Mouse (Mus musculus) liver, postnatal 0 days (tissue): ENCODE data around the gene Olfr691. TPM values are rescaled to one million over a fixed set of nuclear protein-coding genes. Genes with fewer than 3 reads are reported as not detected.
"Not testable (repeated sequence)": the region's sequence is repeated elsewhere in the genome, so short reads cannot be mapped to it uniquely, and the experiment has no call there.

ENCODE experiments used
- ATAC-seq: fragments of 200-750 bp; cut with Nextera tagmentation; 2 replicates; pipeline ENCODE4 v1.8.0; 2017; ENCODE audit warnings: mild to moderate bottlenecking, moderate library complexity
- DNase-seq: peaks from one replicate; pipeline ENCODE4 v3.0.0-alpha.2; 2016
- H3K27ac ChIP-seq: fragments of 300-500 bp; sonication (generic); 2 replicates; pipeline ENCODE4 v1.5.1; 2014; ENCODE audit warnings: antibody characterized with exemption, moderate library complexity, mild to moderate bottlenecking, low read depth
- H3K27me3 ChIP-seq: fragments of 300-500 bp; sonication (generic); 2 replicates; pipeline ENCODE4 v1.6.1; 2014; ENCODE audit warnings: low read length, control low read depth, mixed read lengths; ENCODE audit not compliant: insufficient read depth
- H3K36me3 ChIP-seq: fragments of 300-500 bp; sonication (generic); replicated peaks from 2 replicates; pipeline ENCODE4 v1.6.1; 2014; ENCODE audit warnings: mild to moderate bottlenecking, control low read depth, low read length, moderate library complexity, mixed read lengths; ENCODE audit not compliant: insufficient read depth
- H3K4me1 ChIP-seq: fragments of 300-500 bp; sonication (generic); 2 replicates; pipeline ENCODE4 v1.6.1; 2014; ENCODE audit warnings: antibody characterized with exemption, mild to moderate bottlenecking, control low read depth; ENCODE audit not compliant: insufficient read depth
- H3K4me2 ChIP-seq: fragments of 300-500 bp; sonication (generic); 2 replicates; pipeline ENCODE4 v1.6.1; 2014; ENCODE audit warnings: low read depth, mild to moderate bottlenecking, low read length, moderate library complexity, mixed read lengths
- H3K4me3 ChIP-seq: fragments of 300-500 bp; sonication (generic); 2 replicates; pipeline ENCODE4 v1.5.1; 2014; ENCODE audit warnings: low read depth, low read length
- H3K9ac ChIP-seq: fragments of 300-500 bp; sonication (generic); replicated peaks from 2 replicates; pipeline ENCODE4 v1.6.1; 2014; ENCODE audit warnings: mild to moderate bottlenecking, moderate library complexity
- H3K9me3 ChIP-seq: fragments of 300-500 bp; sonication (generic); 2 replicates; pipeline ENCODE4 v1.6.1; 2016; ENCODE audit warnings: mild to moderate bottlenecking, control low read depth, low read length, mixed read lengths
- CTCF ChIP-seq: sonication (generic); IDR thresholded peaks from 2 replicates; pipeline ENCODE4 v1.5.1; 2016; ENCODE audit warnings: antibody characterized with exemption, low read depth
- EP300 ChIP-seq: IDR thresholded peaks from 2 replicates; pipeline ENCODE4 v1.6.1; 2016; ENCODE audit warnings: antibody characterized with exemption, low read depth, mild to moderate bottlenecking
- WGBS: fragments of 180-500 bp; shearing (Covaris S2); extraction: QIAGEN DNeasy Blood & Tissue Kit; methylation state at CpG from one replicate; pipeline ENCODE4 v1.1.7; 2014; ENCODE audit not compliant: insufficient replicate concordance; 5-methylcytosine and 5-hydroxymethylcytosine counted together
- polyA plus RNA-seq: library from polyadenylated mRNA; unstranded; fragments of >200 nt; fragmentation: Nextera tagmentation; extraction: Ambion mirVana; gene quantifications from 2 replicates; pipeline ENCODE4 v1.2.1, GENCODE M21; 2015

The Olfr691 gene
- polyA plus RNA-seq, 1 experiment from 2014 or later: not detected

GRCm38 (mm10) chr7:105372912-105373311 lies 30.8 kb upstream of the Olfr691 start:
- Histone ChIP-seq H3K9ac (no peak overlapping the region), H3K9me3 (no peaks in the 10 kb centered on the region), H3K27me3 (no peaks in the 10 kb centered on the region), H3K4me1 (peaks cover 12% of the 10 kb centered on the region), H3K27ac (0 out of 2 replicates have a peak overlapping the region, but pooled peaks have one; percentile 20), H3K36me3 (peaks cover 16% of the 10 kb centered on the region), H3K4me3 (no peak overlapping the region), H3K4me2 (peak overlapping the region; percentile 8; the same call in 1 of the 2 replicates)
- ATAC-seq (peak; percentile 33; the same call in 1 of the 2 replicates), DNase-seq (no peak)
- TF ChIP-seq EP300 (no peak), CTCF (no peak)
- 44% methylated on average over 1 of the region's 1 CpGs for WGBS

- Histone ChIP-seq H3K27me3 (no peaks in the 10 kb centered on the region), H3K4me3 (no peak overlapping the region), H3K9ac (no peak overlapping the region), H3K27ac (no peak overlapping the region), H3K4me2 (no peak overlapping the region), H3K9me3 (no peaks in the 10 kb centered on the region), H3K4me1 (peaks cover 10% of the 10 kb centered on the region), H3K36me3 (no peaks in the 10 kb centered on the region)
- ATAC-seq: no peak
- TF ChIP-seq EP300 (no peak), CTCF (no peak)
- DNase-seq: no peak
- 86% methylated on average over 4 of the region's 4 CpGs for WGBS
Observed at GRCm38 (mm10) chr7:105368521-105368920, 26.5 kb upstream of the Olfr691 start.

GRCm38 (mm10) chr7:105367930-105368329 lies 25.9 kb upstream of the Olfr691 start, which contains the start of gene Olfr692:
Olfr692 (plus strand) TSS chr7:105368230.
- TF ChIP-seq CTCF (no peak), EP300 (no peak)
- no peak within 1 kb of the TSS for H3K4me3 ChIP-seq
- ATAC-seq (no peak), DNase-seq (no peak)
- H3K27me3 ChIP-seq: no peaks in the 10 kb centered on the region
- no peak within 1 kb of the TSS for H3K9ac ChIP-seq
- no peaks in the 10 kb centered on the region for H3K36me3 ChIP-seq
- H3K4me1 ChIP-seq: peaks cover 6% of the 10 kb centered on the region; the same call in 1 of the 2 replicates
- H3K27ac ChIP-seq: no peak within 1 kb of the TSS
- H3K4me2 ChIP-seq: no peak within 1 kb of the TSS
- H3K9me3 ChIP-seq: no peaks in the 10 kb centered on the region
- 83% methylated on average over 1 of the region's 1 CpGs for WGBS

- no peaks in the 10 kb centered on the region for H3K36me3 ChIP-seq
- 73% methylated on average over 5 of the region's 5 CpGs for WGBS
- no peak for TF ChIP-seq EP300
- TF ChIP-seq CTCF: no peak
Observed at GRCm38 (mm10) chr7:105367268-105367667, 25.2 kb upstream of the Olfr691 start.

GRCm38 (mm10) chr7:105361713-105362112 lies 19.6 kb upstream of the Olfr691 start:
- H3K4me3 ChIP-seq: no peak overlapping the region
- H3K36me3 ChIP-seq: no peaks in the 10 kb centered on the region
- no peak overlapping the region for H3K4me2 ChIP-seq
- no peaks in the 10 kb centered on the region for H3K9me3 ChIP-seq
- no peaks in the 10 kb centered on the region for H3K4me1 ChIP-seq
- H3K27ac ChIP-seq: no peak overlapping the region
- H3K27me3 ChIP-seq: 0 out of 2 replicates have a peak, but pooled peaks cover 3% of the 10 kb centered on the region
- no peak for TF ChIP-seq CTCF
- 66% methylated on average over 2 of the region's 2 CpGs for WGBS
- DNase-seq (no peak), ATAC-seq (no peak)
- no peak overlapping the region for H3K9ac ChIP-seq

More at GRCm38 (mm10) chr7:105367268-105367667, 25.2 kb upstream of the Olfr691 start:
- Histone ChIP-seq H3K4me2 (no peak overlapping the region), H3K27me3 (no peaks in the 10 kb centered on the region), H3K9ac (no peak overlapping the region), H3K4me3 (no peak overlapping the region), H3K4me1 (peaks cover 3% of the 10 kb centered on the region; the same call in 1 of the 2 replicates), H3K27ac (no peak overlapping the region), H3K9me3 (no peaks in the 10 kb centered on the region)
- ATAC-seq (no peak), DNase-seq (no peak)

GRCm38 (mm10) chr7:105356487-105356886 lies 14.4 kb upstream of the Olfr691 start:
- H3K4me2 ChIP-seq, H3K9me3 ChIP-seq, H3K4me1 ChIP-seq, H3K4me3 ChIP-seq, H3K9ac ChIP-seq, DNase-seq, H3K36me3 ChIP-seq, H3K27me3 ChIP-seq, H3K27ac ChIP-seq: not testable (repeated sequence)
- ATAC-seq: peak; percentile 75
- WGBS: 84% methylated on average over 1 of the region's 2 CpGs

- no CpG with 5 or more reads among the region's 5 CpGs for WGBS
- H3K9ac ChIP-seq, H3K36me3 ChIP-seq, DNase-seq, H3K27ac ChIP-seq, H3K27me3 ChIP-seq, H3K9me3 ChIP-seq, H3K4me3 ChIP-seq, H3K4me1 ChIP-seq, H3K4me2 ChIP-seq: not testable (repeated sequence)
- peak; percentile 41; the same call in 1 of the 2 replicates for ATAC-seq
Observed at GRCm38 (mm10) chr7:105356064-105356463, 14.0 kb upstream of the Olfr691 start.
